Mouse (Mus musculus) heart, embryonic 12.5 days (tissue): ENCODE measurements around the gene Plekhg6. TPM values are rescaled to one million over a fixed set of nuclear protein-coding genes. Genes with fewer than 3 reads are reported as not detected.
A peak's percentile ranks its signal among the peaks of the same experiment; 100 is the strongest.

Experiments used
- ATAC-seq: fragments of 200-750 bp; cut with Nextera tagmentation; 2 replicates; pipeline ENCODE4 v1.8.0; 2017; ENCODE audit warnings: moderate TSS enrichment, moderate library complexity; ENCODE audit not compliant: insufficient number of reproducible peaks, low FRiP score
- H3K27ac ChIP-seq: fragments of 300-500 bp; sonication (generic); 2 replicates; pipeline ENCODE4 v1.5.1; 2016; ENCODE audit warnings: mild to moderate bottlenecking, moderate library complexity; ENCODE audit not compliant: poor library complexity, severe bottlenecking
- H3K27me3 ChIP-seq: fragments of 300-500 bp; sonication (generic); replicated peaks from 2 replicates; pipeline ENCODE4 v1.6.1; 2016; ENCODE audit warnings: mild to moderate bottlenecking, moderate library complexity
- H3K36me3 ChIP-seq: fragments of 300-500 bp; sonication (generic); 2 replicates; pipeline ENCODE4 v1.6.1; 2016; ENCODE audit warnings: mild to moderate bottlenecking, moderate library complexity
- H3K4me1 ChIP-seq: fragments of 300-500 bp; sonication (generic); replicated peaks from 2 replicates; pipeline ENCODE4 v1.6.1; 2016; ENCODE audit warnings: mild to moderate bottlenecking
- H3K4me2 ChIP-seq: fragments of 300-500 bp; sonication (generic); 2 replicates; pipeline ENCODE4 v1.6.1; 2016; ENCODE audit warnings: mild to moderate bottlenecking, moderate library complexity
- H3K4me3 ChIP-seq: fragments of 300-500 bp; sonication (generic); 2 replicates; pipeline ENCODE4 v1.5.1; 2016; ENCODE audit warnings: mild to moderate bottlenecking
- H3K9ac ChIP-seq: fragments of 300-500 bp; sonication (generic); 2 replicates; pipeline ENCODE4 v1.6.1; 2016; ENCODE audit warnings: mild to moderate bottlenecking, moderate library complexity
- H3K9me3 ChIP-seq: fragments of 300-500 bp; sonication (generic); replicated peaks from 2 replicates; pipeline ENCODE4 v1.6.1; 2016; ENCODE audit warnings: mild to moderate bottlenecking, moderate library complexity
- WGBS: fragments of 180-500 bp; shearing (Covaris S2); methylation state at CpG from one replicate; pipeline ENCODE4 v1.1.7; 2016; 5-methylcytosine and 5-hydroxymethylcytosine counted together
- polyA plus RNA-seq: library from polyadenylated mRNA; unstranded; fragments of >200 nt; fragmentation: Nextera tagmentation; extraction: Ambion mirVana; gene quantifications from 2 replicates; pipeline ENCODE4 v1.2.1, GENCODE M21; 2016

Plekhg6 gene
- polyA plus RNA-seq, 1 experiment from 2014 or later = not detected

DNA sequence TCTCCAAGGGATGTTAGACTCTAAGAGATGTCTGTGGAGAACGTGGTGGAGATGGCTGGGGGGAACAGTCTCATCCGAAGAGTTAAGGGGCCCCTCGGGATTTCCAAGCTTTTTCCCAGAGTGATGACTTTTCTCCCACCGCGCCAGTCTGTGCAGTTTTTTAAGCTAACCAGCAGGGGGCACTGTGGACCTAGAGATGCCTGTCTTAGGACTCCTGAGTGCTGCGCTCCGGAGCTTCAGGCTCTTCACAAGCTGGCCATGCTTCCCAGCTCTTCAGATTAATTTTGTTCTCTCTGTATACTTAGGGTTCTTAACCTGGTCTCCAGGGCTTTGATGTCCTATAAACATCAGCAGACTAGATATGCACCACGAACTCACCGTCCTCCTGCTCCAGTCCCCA is 38.2 kb upstream of the Plekhg6 start:
- peak; percentile 54 for ATAC-seq
- peaks cover 10% of the 10 kb centered on the region for H3K4me1 ChIP-seq
- no peak overlapping the region for H3K4me2 ChIP-seq
- H3K9ac ChIP-seq = no peak overlapping the region
- no peaks in the 10 kb centered on the region for H3K36me3 ChIP-seq
- H3K27me3 ChIP-seq = peaks cover 12% of the 10 kb centered on the region
- no peak overlapping the region for H3K27ac ChIP-seq
- no peaks in the 10 kb centered on the region for H3K9me3 ChIP-seq
- H3K4me3 ChIP-seq = no peak overlapping the region
- 9% methylated on average over 9 of the region's 9 CpGs for WGBS

DNA sequence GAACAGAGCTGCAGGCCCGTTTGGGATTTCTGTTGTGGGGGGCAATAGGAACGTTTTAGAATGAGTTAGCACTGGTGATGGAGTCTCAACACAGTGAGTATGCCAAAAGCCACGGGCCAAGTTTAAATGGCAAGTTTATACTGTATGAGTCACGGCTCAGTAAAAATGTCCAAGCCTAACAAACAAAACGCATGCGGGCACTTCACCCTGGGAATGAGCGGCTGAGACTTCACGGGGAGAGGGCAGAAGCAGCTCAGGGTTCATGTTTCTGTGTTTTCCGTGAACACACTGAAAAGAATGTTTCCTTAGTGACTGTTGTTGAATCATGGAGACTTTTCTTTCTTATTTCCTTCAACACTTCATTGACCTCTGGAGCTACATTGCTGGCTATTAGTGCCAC is 32.7 kb upstream of the Plekhg6 start:
- Histone ChIP-seq H3K36me3 (no peaks in the 10 kb centered on the region), H3K4me2 (no peak overlapping the region), H3K9ac (no peak overlapping the region), H3K27me3 (peaks cover 9% of the 10 kb centered on the region), H3K4me1 (no peaks in the 10 kb centered on the region), H3K9me3 (0 out of 2 replicates have a peak, but pooled peaks cover 5% of the 10 kb centered on the region), H3K4me3 (no peak overlapping the region), H3K27ac (no peak overlapping the region)
- 76% methylated on average over 9 of the region's 9 CpGs for WGBS
- ATAC-seq = no peak

DNA sequence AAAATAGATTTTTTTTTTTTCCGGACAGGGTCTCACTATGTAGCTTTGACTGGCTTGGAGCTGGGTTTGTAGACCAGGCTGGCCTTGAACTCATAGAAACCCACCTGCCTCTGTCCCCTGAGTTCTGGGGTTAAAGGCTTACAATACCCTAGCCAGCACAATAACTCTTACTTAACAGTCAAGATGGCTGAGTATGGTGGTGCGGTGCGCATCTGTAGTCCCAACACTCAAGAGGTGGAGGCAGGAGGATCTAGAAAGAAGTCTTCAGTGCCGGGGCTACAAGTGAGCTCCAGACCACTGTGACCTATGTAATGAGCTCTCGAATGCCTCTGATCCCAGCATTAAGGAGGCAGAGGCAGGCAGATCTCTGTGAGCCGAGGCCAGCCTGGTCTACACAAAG is 31.1 kb upstream of the Plekhg6 start:
- Histone ChIP-seq H3K4me2 (no peak overlapping the region), H3K9ac (no peak overlapping the region)
- WGBS = 88% methylated on average over 6 of the region's 6 CpGs

DNA sequence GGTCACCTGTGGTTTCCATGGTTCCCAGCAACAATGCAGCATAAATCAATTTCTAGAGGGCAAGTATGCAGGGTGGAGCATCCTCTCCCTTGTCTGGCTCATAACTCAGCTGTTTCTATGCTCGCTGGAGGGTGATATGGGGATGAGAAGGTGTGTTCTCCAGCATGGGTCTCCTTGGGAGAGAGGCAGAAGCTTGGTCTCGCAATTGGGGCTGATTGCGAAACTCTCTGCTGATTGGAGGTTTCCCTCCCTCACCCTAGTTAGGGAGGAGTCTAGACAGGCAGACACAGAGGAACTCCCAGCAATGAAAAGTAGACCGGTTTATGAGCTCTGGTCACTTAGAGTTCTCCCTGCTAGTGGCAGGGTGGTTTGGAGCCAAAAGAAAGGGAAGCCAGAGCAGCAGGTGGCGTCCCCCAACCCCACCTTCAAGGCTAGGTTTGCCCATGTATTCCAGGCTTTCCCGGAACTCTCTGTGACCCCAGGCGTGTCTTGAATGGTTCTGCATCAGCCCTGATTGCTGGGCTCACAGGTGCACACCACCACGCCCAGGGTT is 30.5 kb upstream of the Plekhg6 start:
- 45% methylated on average over 8 of the region's 8 CpGs for WGBS
- ATAC-seq = no peak
- H3K36me3 ChIP-seq = no peaks in the 10 kb centered on the region

More for the DNA sequence above, 31.1 kb upstream of the Plekhg6 start:
- Histone ChIP-seq H3K4me1 (no peaks in the 10 kb centered on the region), H3K27ac (no peak overlapping the region), H3K36me3 (no peaks in the 10 kb centered on the region), H3K4me3 (no peak overlapping the region), H3K27me3 (0 out of 2 replicates have a peak, but pooled peaks cover 3% of the 10 kb centered on the region), H3K9me3 (0 out of 2 replicates have a peak, but pooled peaks cover 5% of the 10 kb centered on the region)
- no peak for ATAC-seq

DNA sequence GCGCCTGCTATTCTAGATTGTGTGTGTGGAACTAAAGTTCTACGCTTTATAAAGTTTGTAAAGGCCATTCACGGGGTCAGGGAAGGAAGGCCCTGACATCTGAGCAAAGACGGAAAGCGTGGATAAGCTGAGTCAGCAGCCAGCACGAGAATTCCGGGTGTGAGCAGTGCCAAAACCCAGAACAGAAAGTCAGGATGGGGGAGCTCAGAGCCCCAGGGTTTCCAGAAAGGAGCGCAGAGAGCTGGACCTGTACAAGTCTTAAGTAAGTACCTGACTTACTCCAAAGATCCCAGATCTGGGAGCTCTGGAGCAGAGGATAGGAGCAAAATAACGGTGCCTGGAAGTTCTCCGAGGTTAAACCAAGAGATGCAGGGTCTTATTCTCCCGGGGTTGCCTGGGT is 30.0 kb upstream of the Plekhg6 start:
- ATAC-seq = no peak
- Histone ChIP-seq H3K9ac (no peak overlapping the region), H3K27me3 (0 out of 2 replicates have a peak, but pooled peaks cover 3% of the 10 kb centered on the region), H3K9me3 (0 out of 2 replicates have a peak, but pooled peaks cover 5% of the 10 kb centered on the region), H3K36me3 (no peaks in the 10 kb centered on the region), H3K4me3 (no peak overlapping the region), H3K4me1 (no peaks in the 10 kb centered on the region), H3K4me2 (no peak overlapping the region), H3K27ac (no peak overlapping the region)
- 60% methylated on average over 11 of the region's 11 CpGs for WGBS

More for the DNA sequence above, 30.5 kb upstream of the Plekhg6 start:
- H3K4me3 ChIP-seq = no peak overlapping the region
- H3K9me3 ChIP-seq = 0 out of 2 replicates have a peak, but pooled peaks cover 5% of the 10 kb centered on the region
- no peak overlapping the region for H3K9ac ChIP-seq
- no peak overlapping the region for H3K27ac ChIP-seq
- H3K27me3 ChIP-seq = 0 out of 2 replicates have a peak, but pooled peaks cover 3% of the 10 kb centered on the region
- H3K4me2 ChIP-seq = no peak overlapping the region
- H3K4me1 ChIP-seq = no peaks in the 10 kb centered on the region

DNA sequence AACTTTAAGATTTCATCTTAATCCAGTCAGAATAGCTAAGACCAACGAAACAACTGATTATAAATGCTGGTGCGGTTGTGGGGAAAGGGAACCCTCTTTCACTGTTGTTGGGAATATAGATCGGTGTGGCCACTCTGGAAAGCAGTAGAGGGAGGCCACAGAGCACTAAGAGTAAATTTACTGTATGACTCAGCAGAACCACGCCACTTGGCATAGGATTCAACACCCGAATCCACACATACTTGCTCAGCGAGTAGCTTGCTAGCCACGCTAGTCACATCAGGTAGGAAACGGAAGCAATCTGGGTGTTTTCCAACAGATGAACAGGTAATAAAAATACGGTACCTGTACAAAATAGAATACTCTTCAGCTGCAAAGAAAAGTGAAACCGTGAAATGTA is 27.1 kb upstream of the Plekhg6 start:
- Histone ChIP-seq H3K27me3 (0 out of 2 replicates have a peak, but pooled peaks cover 3% of the 10 kb centered on the region), H3K4me2 (no peak overlapping the region), H3K27ac (no peak overlapping the region), H3K9me3 (0 out of 2 replicates have a peak, but pooled peaks cover 5% of the 10 kb centered on the region), H3K36me3 (no peaks in the 10 kb centered on the region), H3K4me1 (no peaks in the 10 kb centered on the region), H3K9ac (no peak overlapping the region), H3K4me3 (no peak overlapping the region)
- no peak for ATAC-seq
- 86% methylated on average over 10 of the region's 10 CpGs for WGBS

DNA sequence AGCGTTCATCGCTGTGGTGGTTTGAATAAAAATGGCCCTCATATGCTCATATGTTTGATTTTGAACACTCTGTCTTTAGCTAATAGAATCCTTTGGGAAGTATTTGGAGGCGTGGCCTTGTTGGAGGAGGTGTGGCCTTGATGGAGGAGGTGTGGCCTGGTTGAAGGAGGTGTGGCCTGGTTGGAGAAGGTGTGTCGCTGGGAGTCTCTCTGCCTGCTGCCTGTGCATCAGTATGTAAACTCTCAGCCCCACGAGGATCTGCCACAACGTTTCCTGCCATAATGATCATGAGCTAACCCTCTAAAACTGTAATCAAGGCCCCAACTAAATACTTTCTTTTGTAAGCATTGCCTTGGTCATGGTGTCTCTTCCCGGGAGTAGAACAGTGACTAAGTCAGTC is 26.6 kb upstream of the Plekhg6 start:
- Histone ChIP-seq H3K4me1 (no peaks in the 10 kb centered on the region), H3K4me3 (no peak overlapping the region), H3K27ac (no peak overlapping the region), H3K4me2 (no peak overlapping the region), H3K9me3 (0 out of 2 replicates have a peak, but pooled peaks cover 5% of the 10 kb centered on the region), H3K9ac (no peak overlapping the region), H3K36me3 (no peaks in the 10 kb centered on the region), H3K27me3 (0 out of 2 replicates have a peak, but pooled peaks cover 3% of the 10 kb centered on the region)
- ATAC-seq = no peak
- 77% methylated on average over 7 of the region's 7 CpGs for WGBS

DNA sequence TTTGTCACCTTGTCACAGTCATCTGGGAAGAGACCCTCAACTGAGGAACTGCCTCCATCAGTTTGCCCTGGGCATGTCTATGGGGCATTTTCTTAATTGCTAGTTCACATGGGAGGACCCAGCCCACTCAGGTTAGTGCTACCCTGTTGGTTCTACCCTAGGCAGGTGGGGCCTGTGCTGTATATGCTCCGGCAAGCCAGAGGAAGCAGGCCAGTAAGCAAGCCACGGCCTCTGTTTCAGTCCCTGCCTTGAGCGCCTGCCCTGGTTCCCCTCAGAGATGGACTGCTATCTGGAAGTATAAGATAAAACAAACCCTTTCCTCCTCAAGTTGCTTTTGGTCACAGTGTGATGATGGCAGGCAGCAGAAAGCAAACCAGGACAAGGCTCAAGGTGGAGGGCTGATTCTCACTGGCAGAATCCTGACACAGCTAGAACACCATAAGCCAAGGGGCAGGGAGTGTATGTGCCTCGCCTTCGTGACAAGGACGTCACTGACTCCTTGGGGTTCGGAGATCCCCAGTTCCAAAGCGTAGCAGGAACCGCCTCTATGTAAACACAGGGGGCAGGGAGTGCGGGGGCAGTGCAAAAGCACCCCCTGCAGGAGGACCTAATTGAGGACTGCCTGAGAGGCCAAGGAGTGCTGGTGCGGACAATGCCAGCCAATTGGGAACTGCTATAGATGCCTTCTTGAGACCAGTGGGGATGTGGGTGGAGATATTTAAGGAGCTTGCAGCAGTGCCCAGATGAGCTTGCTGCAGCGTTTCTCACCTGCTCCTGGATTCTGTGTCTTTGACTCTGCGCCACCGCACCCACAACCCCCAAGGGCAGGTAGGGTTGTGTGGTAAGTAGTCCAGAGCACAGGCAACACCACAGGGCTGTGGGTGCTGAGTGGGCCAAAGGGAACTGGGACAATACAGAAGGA is 25.1 kb upstream of the Plekhg6 start:
- Histone ChIP-seq H3K4me1 (no peaks in the 10 kb centered on the region), H3K27me3 (no peaks in the 10 kb centered on the region), H3K27ac (no peak overlapping the region), H3K9ac (no peak overlapping the region), H3K9me3 (0 out of 2 replicates have a peak, but pooled peaks cover 5% of the 10 kb centered on the region), H3K36me3 (no peaks in the 10 kb centered on the region), H3K4me2 (no peak overlapping the region), H3K4me3 (no peak overlapping the region)
- ATAC-seq = no peak
- 47% methylated on average over 14 of the region's 14 CpGs for WGBS

DNA sequence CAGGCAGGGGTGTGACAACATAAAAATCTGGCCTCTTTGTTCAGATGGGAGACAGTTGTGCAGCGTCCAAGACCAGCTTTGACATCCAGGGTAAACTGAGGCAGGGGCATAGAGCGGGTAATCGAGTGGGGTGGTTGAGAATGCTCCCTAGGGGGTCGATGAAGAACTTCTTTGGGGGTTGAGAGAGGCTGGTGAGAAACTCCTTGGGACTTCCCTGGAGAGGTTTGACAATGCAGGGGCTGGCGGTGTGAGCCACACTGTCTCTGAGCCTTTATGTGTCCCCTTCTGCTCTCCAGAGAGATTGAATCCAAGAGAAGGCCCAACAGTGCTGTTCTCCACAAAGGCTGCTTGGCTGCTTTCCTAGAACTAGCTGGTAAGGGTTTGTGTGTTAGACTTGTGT is 9.3 kb upstream of the Plekhg6 start:
- 88% methylated on average over 5 of the region's 5 CpGs for WGBS

DNA sequence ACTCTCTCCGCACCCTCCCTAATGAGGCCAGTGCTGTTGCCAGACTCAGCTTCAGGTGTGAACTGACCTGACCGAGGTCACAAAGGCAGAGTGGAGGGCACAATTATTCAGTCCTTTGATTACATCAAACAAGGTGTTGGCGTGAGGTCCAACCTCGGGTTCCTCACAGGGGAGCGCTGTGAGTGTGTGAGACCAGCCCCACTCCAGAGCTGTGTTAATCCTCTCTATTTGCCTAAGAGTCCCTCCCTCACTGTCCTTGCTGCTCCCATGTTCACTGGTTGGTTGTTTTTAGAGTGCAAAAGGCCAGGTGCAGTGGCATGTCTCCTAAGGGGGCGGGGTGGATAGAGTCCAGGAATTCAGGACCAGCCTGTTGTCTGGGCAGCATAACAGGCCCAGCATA is 5.5 kb upstream of the Plekhg6 start:
- Histone ChIP-seq H3K36me3 (no peaks in the 10 kb centered on the region), H3K9ac (no peak overlapping the region), H3K27ac (no peak overlapping the region), H3K4me2 (no peak overlapping the region), H3K9me3 (no peaks in the 10 kb centered on the region), H3K27me3 (peaks cover 33% of the 10 kb centered on the region), H3K4me3 (no peak overlapping the region), H3K4me1 (no peaks in the 10 kb centered on the region; the same call in 1 of the 2 replicates)
- WGBS = 59% methylated on average over 6 of the region's 6 CpGs
- ATAC-seq = no peak

More for the DNA sequence above, 9.3 kb upstream of the Plekhg6 start:
- no peaks in the 10 kb centered on the region for H3K4me1 ChIP-seq
- no peaks in the 10 kb centered on the region for H3K36me3 ChIP-seq
- no peak overlapping the region for H3K27ac ChIP-seq
- H3K9ac ChIP-seq = no peak overlapping the region
- H3K9me3 ChIP-seq = no peaks in the 10 kb centered on the region
- no peak overlapping the region for H3K4me3 ChIP-seq
- no peaks in the 10 kb centered on the region for H3K27me3 ChIP-seq
- no peak for ATAC-seq
- no peak overlapping the region for H3K4me2 ChIP-seq
